In genomic region chr2:174463370-174463769, GRCm38 (mm10) we compare ENCODE assay signal across 9 mouse cellular contexts. TPM values are rescaled to one million over a fixed set of nuclear protein-coding genes. Genes with fewer than 3 reads are reported as not detected.
DNase-seq lines count a peak whose midpoint lies in the region; ATAC-seq and TF ChIP-seq lines count a peak whose summit lies in the region.
"Had no signal": no experiment of that assay in that cellular context is flagged by ENCODE, and none has a peak within 500 bp of the region (broad histone marks: within the 10 kb centered on the region; RNA-seq: fewer than 3 reads in every experiment).

No protein-coding gene starts in this region.

- H3K36me3 ChIP-seq in kidney, embryonic 15.5 days = peaks cover 62% of the 10 kb centered on the region
- H3K36me3 ChIP-seq in MEL (ENCODE audit: control insufficient read depth in 1 of 2, insufficient read depth in 2 of 2, low read length in 2 of 2) = peaks cover 5 to 6% of the 10 kb centered on the region in 2 experiments
- H3K36me3 ChIP-seq in forebrain, embryonic 14.5 days (ENCODE audit: control insufficient read depth, insufficient read depth, low read length) = peaks cover 44% of the 10 kb centered on the region
- peaks cover 60% of the 10 kb centered on the region for H3K36me3 ChIP-seq in limb, embryonic 12.5 days
- peaks cover 22% of the 10 kb centered on the region for H3K36me3 ChIP-seq in neural tube, embryonic 14.5 days (ENCODE audit: control insufficient read depth, insufficient read depth, low read length)

- H3K27ac ChIP-seq in kidney, embryonic 15.5 days = peak overlapping the region; percentile 84
- H3K27ac ChIP-seq in MEL (ENCODE audit: control insufficient read depth, low read depth, low read length) = peak overlapping the region; percentile 25
- no peak overlapping the region for H3K27ac ChIP-seq in forebrain, embryonic 14.5 days (ENCODE audit: low read depth, low read length)
- H3K27ac ChIP-seq in limb, embryonic 12.5 days = peak overlapping the region; percentile 75
- peak overlapping the region; percentile 69; the same call in 1 of the 2 replicates for H3K27ac ChIP-seq in neural tube, embryonic 14.5 days (ENCODE audit: low read depth, low read length)

- TF ChIP-seq CTCF in MEL (IDR thresholded peaks at IDR 0.05 in 2 of 3, conservative IDR thresholded peaks at IDR 0.05 in 1 of 3; ENCODE audit: control insufficient read depth in 1 of 3, insufficient read depth in 1 of 3, low read depth in 2 of 3, low read length in 3 of 3, poor library complexity in 1 of 3, severe bottlenecking in 1 of 3) = no peak

- peak overlapping the region; percentile 91 for H3K4me3 ChIP-seq in kidney, embryonic 15.5 days (replicated peaks)
- peak overlapping the region; percentile 53 to 73 for H3K4me3 ChIP-seq in MEL (ENCODE audit: control insufficient read depth in 1 of 2, insufficient read depth in 1 of 2, low read depth in 2 of 2, low read length in 2 of 2)
- H3K4me3 ChIP-seq in forebrain, embryonic 14.5 days (ENCODE audit: low read depth, low read length) = peak overlapping the region; percentile 80
- peak overlapping the region; percentile 81 for H3K4me3 ChIP-seq in limb, embryonic 12.5 days (replicated peaks)
- peak overlapping the region; percentile 92 for H3K4me3 ChIP-seq in neural tube, embryonic 14.5 days (ENCODE audit: low read depth, low read length)

- H3K79me2 ChIP-seq in MEL (ENCODE audit: control insufficient read depth, insufficient read depth, low read length, poor library complexity) = peaks cover 14% of the 10 kb centered on the region

- TF ChIP-seq EP300 in MEL (IDR thresholded peaks at IDR 0.05; ENCODE audit: low read depth in 1 of 2, low read length in 2 of 2) = no peak

- TF ChIP-seq POLR2A in MEL (IDR thresholded peaks at IDR 0.05; ENCODE audit: control insufficient read depth in 1 of 2, insufficient read depth in 1 of 2, low read depth in 1 of 2, low read length in 2 of 2, poor library complexity in 1 of 2) = no peak

- ATAC-seq in kidney, embryonic 15.5 days (replicated peaks; ENCODE audit: low FRiP score) = peak; percentile 37
- peak; percentile 38 for ATAC-seq in forebrain, embryonic 14.5 days
- peak; percentile 26; the same call in 1 of the 2 replicates for ATAC-seq in limb, embryonic 12.5 days (ENCODE audit: insufficient number of reproducible peaks, insufficient read depth, low FRiP score, low TSS enrichment, low read depth)
- peak; percentile 39; the same call in 1 of the 2 replicates for ATAC-seq in neural tube, embryonic 14.5 days (ENCODE audit: low read depth)

- H3K27me3 ChIP-seq in kidney, embryonic 15.5 days = no peaks in the 10 kb centered on the region
- no peaks in the 10 kb centered on the region for H3K27me3 ChIP-seq in MEL (ENCODE audit: control insufficient read depth in 1 of 2, insufficient read depth in 2 of 2, low read length in 2 of 2)
- H3K27me3 ChIP-seq in forebrain, embryonic 14.5 days (replicated peaks; ENCODE audit: control insufficient read depth, insufficient read depth, low read length) = no peaks in the 10 kb centered on the region
- H3K27me3 ChIP-seq in limb, embryonic 12.5 days = no peaks in the 10 kb centered on the region
- no peaks in the 10 kb centered on the region for H3K27me3 ChIP-seq in neural tube, embryonic 14.5 days (ENCODE audit: control insufficient read depth, insufficient read depth, low read length)

- peak overlapping the region; percentile 83 for H3K9ac ChIP-seq in kidney, embryonic 15.5 days
- peak overlapping the region; percentile 67 for H3K9ac ChIP-seq in MEL (ENCODE audit: control insufficient read depth, low read depth, low read length, poor library complexity, severe bottlenecking)
- peak overlapping the region; percentile 82 for H3K9ac ChIP-seq in forebrain, embryonic 14.5 days (ENCODE audit: low read length)
- H3K9ac ChIP-seq in limb, embryonic 12.5 days (replicated peaks) = peak overlapping the region; percentile 71
- peak overlapping the region; percentile 89 for H3K9ac ChIP-seq in neural tube, embryonic 14.5 days (replicated peaks; ENCODE audit: low read depth, low read length)

- H3K4me1 ChIP-seq in kidney, embryonic 15.5 days = peaks cover 18% of the 10 kb centered on the region
- peaks cover 2 to 7% of the 10 kb centered on the region in 2 experiments; a peak in 2 of 4 replicates for H3K4me1 ChIP-seq in MEL (ENCODE audit: control insufficient read depth in 1 of 2, insufficient read depth in 2 of 2, low read length in 2 of 2)
- peaks cover 6% of the 10 kb centered on the region for H3K4me1 ChIP-seq in forebrain, embryonic 14.5 days (ENCODE audit: control insufficient read depth, insufficient read depth, low read length)
- H3K4me1 ChIP-seq in limb, embryonic 12.5 days (replicated peaks) = peaks cover 12% of the 10 kb centered on the region; the same call in 1 of the 2 replicates
- H3K4me1 ChIP-seq in neural tube, embryonic 14.5 days (ENCODE audit: control insufficient read depth, insufficient read depth, low read length) = peaks cover 7% of the 10 kb centered on the region

- peak overlapping the region; percentile 90 for H3K4me2 ChIP-seq in kidney, embryonic 15.5 days
- H3K4me2 ChIP-seq in forebrain, embryonic 14.5 days (ENCODE audit: low read length) = peak overlapping the region; percentile 97
- peak overlapping the region; percentile 97 for H3K4me2 ChIP-seq in limb, embryonic 12.5 days
- peak overlapping the region; percentile 97 for H3K4me2 ChIP-seq in neural tube, embryonic 14.5 days (ENCODE audit: low read depth, low read length)

- TF ChIP-seq RAD21 in MEL (IDR thresholded peaks at IDR 0.05; ENCODE audit: low read depth, low read length) = no peak

- WGBS in kidney, embryonic 15.5 days = 30% methylated on average over 10 of the region's 10 CpGs
- WGBS in forebrain, embryonic 14.5 days = 35% methylated on average over 10 of the region's 10 CpGs
- WGBS in limb, embryonic 12.5 days = 45% methylated on average over 10 of the region's 10 CpGs
- 38% methylated on average over 10 of the region's 10 CpGs for WGBS in neural tube, embryonic 14.5 days

- no peak for DNase-seq in kidney, postnatal 36 days
- DNase-seq in MEL (ENCODE audit: low read depth, low spot score) = peak; percentile 30
- DNase-seq in forebrain, embryonic 14.5 days (ENCODE audit: low spot score) = no peak
- DNase-seq in layer of hippocampus, adult 9-11 months = no peak
- DNase-seq in adrenal gland, adult 18-20 months (ENCODE audit: low spot score in 2 of 2) = no peak

- no peaks in the 10 kb centered on the region for H3K9me3 ChIP-seq in kidney, embryonic 15.5 days (replicated peaks)
- no peaks in the 10 kb centered on the region for H3K9me3 ChIP-seq in MEL (replicated peaks; ENCODE audit: insufficient read depth, low read length)
- no peaks in the 10 kb centered on the region for H3K9me3 ChIP-seq in forebrain, embryonic 14.5 days (replicated peaks; ENCODE audit: control insufficient read depth, low read length)
- no peaks in the 10 kb centered on the region for H3K9me3 ChIP-seq in limb, embryonic 12.5 days
- no peaks in the 10 kb centered on the region for H3K9me3 ChIP-seq in neural tube, embryonic 14.5 days (ENCODE audit: control insufficient read depth, low read length)

RNA-seq across cellular contexts. Expression of gene Atp5e, which starts 0.5 kb away (rescaled TPM):
- polyA plus RNA-seq in kidney, embryonic 15.5 days (2015; fragmentation: Nextera tagmentation; extraction: Ambion mirVana) = 849 and 854 TPM in 2 replicates
- total RNA-seq in MEL (2012; rRNA removed) = 521 and 561 TPM in 2 replicates
- 100 to 1,000 TPM in 1 of 2 experiments, not detected in 1; 225 TPM for polyA plus RNA-seq in MEL (2012; ENCODE audit: insufficient read depth in 1 of 2, insufficient read length in 2 of 2, low read depth in 1 of 2, low replicate concordance in 2 of 2, missing spikeins in 1 of 2)
- polyA plus RNA-seq in forebrain, embryonic 14.5 days (2014; fragmentation: Nextera tagmentation; extraction: Ambion mirVana) = 664 and 832 TPM in 2 replicates
- polyA plus RNA-seq in limb, embryonic 12.5 days (2016; fragmentation: Nextera tagmentation; extraction: Ambion mirVana) = 805 and 852 TPM in 2 replicates
- 794 and 891 TPM in 2 replicates for polyA plus RNA-seq in neural tube, embryonic 14.5 days (2014; fragmentation: Nextera tagmentation; extraction: Ambion mirVana)
- 100 to 1,000 TPM; 546 to 718 TPM for total RNA-seq in adrenal gland, adult 18-20 months (2021)

RNA-seq across cellular contexts. Expression of gene Prelid3b, which starts 9.5 kb away (rescaled TPM):
- polyA plus RNA-seq in kidney, embryonic 15.5 days (2015; fragmentation: Nextera tagmentation; extraction: Ambion mirVana) = 109 and 110 TPM in 2 replicates
- 137 and 142 TPM in 2 replicates for total RNA-seq in MEL (2012; rRNA removed)
- polyA plus RNA-seq in MEL (2012; ENCODE audit: insufficient read depth in 1 of 2, insufficient read length in 2 of 2, low read depth in 1 of 2, low replicate concordance in 2 of 2, missing spikeins in 1 of 2) = 100 to 1,000 TPM; 189 to 210 TPM
- 128 and 133 TPM in 2 replicates for polyA plus RNA-seq in forebrain, embryonic 14.5 days (2014; fragmentation: Nextera tagmentation; extraction: Ambion mirVana)
- 103 and 111 TPM in 2 replicates for polyA plus RNA-seq in limb, embryonic 12.5 days (2016; fragmentation: Nextera tagmentation; extraction: Ambion mirVana)
- polyA plus RNA-seq in neural tube, embryonic 14.5 days (2014; fragmentation: Nextera tagmentation; extraction: Ambion mirVana) = 111 and 112 TPM in 2 replicates
- 100 to 1,000 TPM; 118 to 119 TPM for total RNA-seq in adrenal gland, adult 18-20 months (2021)

RNA-seq across cellular contexts. Expression of gene Tubb1, which starts 12.9 kb away (rescaled TPM):
- polyA plus RNA-seq in kidney, embryonic 15.5 days (2015; fragmentation: Nextera tagmentation; extraction: Ambion mirVana) = 1.6 and 2.6 TPM in 2 replicates
- 3.1 and 3.5 TPM in 2 replicates for total RNA-seq in MEL (2012; rRNA removed)
- 1 to 10 TPM in 1 of 2 experiments, not detected in 1; 2.6 TPM for polyA plus RNA-seq in MEL (2012; ENCODE audit: insufficient read depth in 1 of 2, insufficient read length in 2 of 2, low read depth in 1 of 2, low replicate concordance in 2 of 2, missing spikeins in 1 of 2)
- polyA plus RNA-seq in forebrain, embryonic 14.5 days (2014; fragmentation: Nextera tagmentation; extraction: Ambion mirVana) = 0.72 and 1.1 TPM in 2 replicates
- 4.3 and 5.2 TPM in 2 replicates for polyA plus RNA-seq in limb, embryonic 12.5 days (2016; fragmentation: Nextera tagmentation; extraction: Ambion mirVana)
- polyA plus RNA-seq in neural tube, embryonic 14.5 days (2014; fragmentation: Nextera tagmentation; extraction: Ambion mirVana) = 0.19 and 0.68 TPM in 2 replicates
- total RNA-seq in adrenal gland, adult 18-20 months (2021) = 1 to 10 TPM in 1 of 2 experiments, under 1 TPM in 1; 0.86 to 3.1 TPM
- total RNA-seq: layer of hippocampus, adult 18-20 months had no signal

RNA-seq across cellular contexts. Expression of gene Ctsz, which starts 24.5 kb away (rescaled TPM):
- 133 and 136 TPM in 2 replicates for polyA plus RNA-seq in kidney, embryonic 15.5 days (2015; fragmentation: Nextera tagmentation; extraction: Ambion mirVana)
- 113 and 118 TPM in 2 replicates for total RNA-seq in MEL (2012; rRNA removed)
- 10 to 100 TPM in 1 of 2 experiments, not detected in 1; 93.7 TPM for polyA plus RNA-seq in MEL (2012; ENCODE audit: insufficient read depth in 1 of 2, insufficient read length in 2 of 2, low read depth in 1 of 2, low replicate concordance in 2 of 2, missing spikeins in 1 of 2)
- polyA plus RNA-seq in forebrain, embryonic 14.5 days (2014; fragmentation: Nextera tagmentation; extraction: Ambion mirVana) = 86.7 and 94.1 TPM in 2 replicates
- 105 and 110 TPM in 2 replicates for polyA plus RNA-seq in limb, embryonic 12.5 days (2016; fragmentation: Nextera tagmentation; extraction: Ambion mirVana)
- polyA plus RNA-seq in neural tube, embryonic 14.5 days (2014; fragmentation: Nextera tagmentation; extraction: Ambion mirVana) = 58.2 and 79.7 TPM in 2 replicates
- total RNA-seq in adrenal gland, adult 18-20 months (2021) = 100 to 1,000 TPM; 193 to 196 TPM

RNA-seq across cellular contexts. Expression of gene Nelfcd, which starts 47.8 kb away (rescaled TPM):
- polyA plus RNA-seq in kidney, embryonic 15.5 days (2015; fragmentation: Nextera tagmentation; extraction: Ambion mirVana) = 112 and 130 TPM in 2 replicates
- 43.8 and 46.8 TPM in 2 replicates for total RNA-seq in MEL (2012; rRNA removed)
- 10 to 100 TPM; 74.8 to 89.0 TPM for polyA plus RNA-seq in MEL (2012; ENCODE audit: insufficient read depth in 1 of 2, insufficient read length in 2 of 2, low read depth in 1 of 2, low replicate concordance in 2 of 2, missing spikeins in 1 of 2)
- 111 and 115 TPM in 2 replicates for polyA plus RNA-seq in forebrain, embryonic 14.5 days (2014; fragmentation: Nextera tagmentation; extraction: Ambion mirVana)
- 190 and 193 TPM in 2 replicates for polyA plus RNA-seq in limb, embryonic 12.5 days (2016; fragmentation: Nextera tagmentation; extraction: Ambion mirVana)
- 105 and 116 TPM in 2 replicates for polyA plus RNA-seq in neural tube, embryonic 14.5 days (2014; fragmentation: Nextera tagmentation; extraction: Ambion mirVana)
- total RNA-seq in adrenal gland, adult 18-20 months (2021) = 10 to 100 TPM; 47.1 to 55.3 TPM
